Mouse (Mus musculus): ENCODE data around the gene Gm4969. TPM values are rescaled to one million over a fixed set of nuclear protein-coding genes. Genes with fewer than 3 reads are reported as not detected.

Gm4969 gene
- total and polyA plus RNA-seq, 3 experiments, result not detected

DNA sequence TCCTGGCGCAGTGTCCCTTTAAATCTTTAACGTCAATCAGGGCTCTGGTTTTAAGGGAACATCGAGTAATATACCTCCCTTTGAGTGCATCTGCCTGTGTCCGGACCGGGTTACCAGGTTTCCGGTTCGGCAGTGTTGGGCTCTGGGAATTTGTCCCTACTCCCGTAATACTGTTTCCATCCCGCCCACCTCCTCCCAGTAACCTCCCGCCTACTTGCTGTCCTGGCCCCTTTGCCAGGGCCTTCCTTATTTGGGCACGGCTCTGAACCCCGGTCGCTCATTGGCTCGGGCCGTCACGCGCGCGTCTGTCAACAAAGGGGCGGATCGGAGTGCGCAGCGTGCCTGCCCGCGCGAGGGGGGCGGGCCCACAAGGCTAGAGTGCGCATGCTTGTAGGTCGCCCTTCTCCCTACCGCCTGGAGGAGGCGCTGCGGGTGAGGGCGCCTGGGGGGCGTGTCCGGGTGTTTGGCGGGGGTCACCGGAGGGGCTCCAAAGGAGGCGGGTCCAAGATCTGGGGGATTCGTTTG, 13.2 kb upstream of the Gm4969 start (continued):
- no peak for TF ChIP-seq ZC3H11A (IDR thresholded peaks at IDR 0.05; ENCODE audit: low read depth, low read length)
- TF ChIP-seq MXI1 (IDR thresholded peaks at IDR 0.05; ENCODE audit: low read depth, low read length), result peak; percentile 97
- no peak for TF ChIP-seq KAT2A (conservative IDR thresholded peaks at IDR 0.05; ENCODE audit: low read depth, low read length)

DNA sequence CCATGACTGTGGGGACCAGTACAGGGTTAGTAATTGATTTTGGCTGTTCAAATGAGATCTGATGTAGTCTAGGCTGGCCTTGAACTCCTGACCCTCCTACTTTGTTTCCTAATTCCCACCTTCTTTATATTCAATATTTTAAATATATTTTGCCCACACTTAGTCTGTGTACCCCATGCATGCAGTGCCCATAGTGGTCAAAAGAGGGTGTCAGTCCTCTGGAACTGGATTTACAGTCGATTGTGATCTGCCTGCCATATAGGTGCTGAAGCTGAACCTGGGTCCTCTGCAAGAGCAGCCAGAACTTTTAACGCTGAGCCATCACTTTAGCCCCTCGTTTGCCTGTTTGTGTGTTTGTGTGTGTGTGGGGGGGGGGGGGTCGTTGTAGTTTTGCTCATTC, 12.5 kb upstream of the Gm4969 start:
- Histone ChIP-seq H3K9me3 (replicated peaks; ENCODE audit: insufficient read depth, low read length) (no peaks in the 10 kb centered on the region), H3K4me1 (ENCODE audit: control insufficient read depth in 1 of 2, insufficient read depth in 2 of 2, low read length in 2 of 2) (peaks cover 0 to 4% of the 10 kb centered on the region in 2 experiments; a peak in 2 of 4 replicates), H3K9ac (ENCODE audit: control insufficient read depth, low read depth, low read length, poor library complexity, severe bottlenecking) (no peak overlapping the region), H3K4me3 (ENCODE audit: control insufficient read depth in 1 of 2, insufficient read depth in 1 of 2, low read depth in 2 of 2, low read length in 2 of 2) (no peak overlapping the region), H3K27ac (ENCODE audit: control insufficient read depth, low read depth, low read length) (no peak overlapping the region), H3K36me3 (ENCODE audit: control insufficient read depth in 1 of 2, insufficient read depth in 2 of 2, low read length in 2 of 2) (0 out of 4 replicates have a peak, but pooled peaks cover 0 to 2% of the 10 kb centered on the region in 2 experiments), H3K27me3 (ENCODE audit: control insufficient read depth in 1 of 2, insufficient read depth in 2 of 2, low read length in 2 of 2) (no peaks in the 10 kb centered on the region), H3K79me2 (ENCODE audit: control insufficient read depth, insufficient read depth, low read length, poor library complexity) (no peaks in the 10 kb centered on the region)
- DNase-seq (ENCODE audit: low read depth, low spot score), result peak; percentile 33
- no peak for TF ChIP-seq SMC3 (IDR thresholded peaks at IDR 0.05; ENCODE audit: low read depth, low read length)
- no peak for TF ChIP-seq GABPA (IDR thresholded peaks at IDR 0.05; ENCODE audit: low read depth, low read length)
- peak in 2 of 3 experiments; percentile 11 to 23; a peak in 2 of 6 replicates for TF ChIP-seq CTCF (IDR thresholded peaks at IDR 0.05 in 2 of 3, conservative IDR thresholded peaks at IDR 0.05 in 1 of 3; ENCODE audit: control insufficient read depth in 1 of 3, insufficient read depth in 1 of 3, low read depth in 2 of 3, low read length in 3 of 3, poor library complexity in 1 of 3, severe bottlenecking in 1 of 3)
- no peak for TF ChIP-seq USF2 (IDR thresholded peaks at IDR 0.05; ENCODE audit: borderline replicate concordance in 1 of 2, insufficient read depth in 1 of 2, low read depth in 1 of 2, low read length in 2 of 2)

DNA sequence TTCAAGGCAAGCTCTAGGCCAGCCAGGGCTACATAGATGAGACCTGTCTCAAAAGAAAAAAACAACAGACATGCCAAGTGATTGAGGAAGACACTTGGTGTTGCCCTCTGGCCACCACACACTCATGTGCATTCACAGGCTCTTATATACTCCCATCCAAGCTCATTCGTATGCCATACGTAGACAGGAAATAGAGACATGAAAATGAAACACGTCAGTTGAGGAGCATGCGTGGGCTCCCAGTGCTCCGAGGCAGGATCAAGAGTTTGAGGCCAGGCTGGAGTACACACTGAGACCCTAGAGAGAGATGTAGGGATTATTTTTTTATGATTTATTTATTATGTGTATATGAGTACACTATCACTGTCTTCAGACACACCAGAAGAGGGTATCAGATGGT, 11.2 kb upstream of the Gm4969 start:
- DNase-seq (ENCODE audit: low read depth, low spot score), result no peak
- no peak overlapping the region for H3K4me3 ChIP-seq (ENCODE audit: control insufficient read depth in 1 of 2, insufficient read depth in 1 of 2, low read depth in 2 of 2, low read length in 2 of 2)
- H3K9ac ChIP-seq (ENCODE audit: control insufficient read depth, low read depth, low read length, poor library complexity, severe bottlenecking), result no peak overlapping the region
- peaks cover 0 to 4% of the 10 kb centered on the region in 2 experiments; a peak in 2 of 4 replicates for H3K4me1 ChIP-seq (ENCODE audit: control insufficient read depth in 1 of 2, insufficient read depth in 2 of 2, low read length in 2 of 2)
- TF ChIP-seq TAL1 (IDR thresholded peaks at IDR 0.05; ENCODE audit: low read length) (no peak), SMC3 (IDR thresholded peaks at IDR 0.05; ENCODE audit: low read depth, low read length) (no peak)
- H3K27ac ChIP-seq (ENCODE audit: control insufficient read depth, low read depth, low read length), result no peak overlapping the region
- no peaks in the 10 kb centered on the region for H3K79me2 ChIP-seq (ENCODE audit: control insufficient read depth, insufficient read depth, low read length, poor library complexity)
- H3K36me3 ChIP-seq (ENCODE audit: control insufficient read depth in 1 of 2, insufficient read depth in 2 of 2, low read length in 2 of 2), result 0 out of 4 replicates have a peak, but pooled peaks cover 0 to 2% of the 10 kb centered on the region in 2 experiments
- H3K9me3 ChIP-seq (replicated peaks; ENCODE audit: insufficient read depth, low read length), result no peaks in the 10 kb centered on the region
- H3K27me3 ChIP-seq (ENCODE audit: control insufficient read depth in 1 of 2, insufficient read depth in 2 of 2, low read length in 2 of 2), result no peaks in the 10 kb centered on the region

DNA sequence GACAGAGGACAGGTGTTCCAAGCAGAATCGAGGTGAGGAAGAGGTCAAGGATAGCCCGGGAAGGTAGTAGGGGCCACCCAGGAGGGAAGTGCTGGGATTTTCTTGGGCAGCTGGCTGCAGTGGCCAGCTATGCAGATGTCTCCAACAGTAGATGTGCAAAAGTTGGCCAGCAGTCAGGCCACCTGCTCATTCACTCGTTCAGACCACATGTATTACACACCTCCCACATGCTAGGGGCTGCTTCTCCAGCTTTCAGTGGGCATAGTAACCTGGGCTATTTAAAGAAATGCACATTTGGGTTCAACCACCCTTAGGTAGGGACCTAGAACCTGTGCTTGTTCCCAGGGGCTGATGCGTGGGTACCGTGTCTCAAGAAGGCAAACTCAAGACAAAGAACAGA, 9.6 kb upstream of the Gm4969 start:
- Histone ChIP-seq H3K79me2 (ENCODE audit: control insufficient read depth, insufficient read depth, low read length, poor library complexity) (no peaks in the 10 kb centered on the region; the same call in 1 of the 2 replicates), H3K4me1 (ENCODE audit: control insufficient read depth in 1 of 2, insufficient read depth in 2 of 2, low read length in 2 of 2) (peaks cover 0 to 4% of the 10 kb centered on the region in 2 experiments; a peak in 2 of 4 replicates)

More for the DNA sequence above, 9.6 kb upstream of the Gm4969 start:
- no peak for DNase-seq (ENCODE audit: low read depth, low spot score)
- no peaks in the 10 kb centered on the region for H3K9me3 ChIP-seq (replicated peaks; ENCODE audit: insufficient read depth, low read length)
- H3K36me3 ChIP-seq (ENCODE audit: control insufficient read depth in 1 of 2, insufficient read depth in 2 of 2, low read length in 2 of 2), result 0 out of 4 replicates have a peak, but pooled peaks cover 0 to 2% of the 10 kb centered on the region in 2 experiments
- H3K4me3 ChIP-seq (ENCODE audit: control insufficient read depth in 1 of 2, insufficient read depth in 1 of 2, low read depth in 2 of 2, low read length in 2 of 2), result no peak overlapping the region
- no peak overlapping the region for H3K27ac ChIP-seq (ENCODE audit: control insufficient read depth, low read depth, low read length)
- no peak overlapping the region for H3K9ac ChIP-seq (ENCODE audit: control insufficient read depth, low read depth, low read length, poor library complexity, severe bottlenecking)
- H3K27me3 ChIP-seq (ENCODE audit: control insufficient read depth in 1 of 2, insufficient read depth in 2 of 2, low read length in 2 of 2), result no peaks in the 10 kb centered on the region
- TF ChIP-seq SIN3A (IDR thresholded peaks at IDR 0.05; ENCODE audit: low read length) (no peak), RAD21 (IDR thresholded peaks at IDR 0.05; ENCODE audit: low read depth, low read length) (no peak), CHD2 (IDR thresholded peaks at IDR 0.05; ENCODE audit: low read length) (no peak), EP300 (IDR thresholded peaks at IDR 0.05; ENCODE audit: low read depth in 1 of 2, low read length in 2 of 2) (no peak), GABPA (IDR thresholded peaks at IDR 0.05; ENCODE audit: low read depth, low read length) (no peak), CTCF (IDR thresholded peaks at IDR 0.05 in 2 of 3, conservative IDR thresholded peaks at IDR 0.05 in 1 of 3; ENCODE audit: control insufficient read depth in 1 of 3, insufficient read depth in 1 of 3, low read depth in 2 of 3, low read length in 3 of 3, poor library complexity in 1 of 3, severe bottlenecking in 1 of 3) (no peak), MXI1 (IDR thresholded peaks at IDR 0.05; ENCODE audit: low read depth, low read length) (no peak), MAZ (IDR thresholded peaks at IDR 0.05; ENCODE audit: low read depth, low read length) (no peak), ZNF384 (IDR thresholded peaks at IDR 0.05; ENCODE audit: low read depth, low read length) (no peak), ZMIZ1 (IDR thresholded peaks at IDR 0.05; ENCODE audit: low read depth, low read length) (no peak), UBTF (IDR thresholded peaks at IDR 0.05; ENCODE audit: borderline replicate concordance, insufficient read depth, low read depth, low read length) (no peak), BHLHE40 (IDR thresholded peaks at IDR 0.05; ENCODE audit: borderline replicate concordance, low read depth, low read length) (no peak)
